Mouse (Mus musculus) liver, embryonic 15.5 days (tissue): ENCODE data around the gene Olfr96. TPM values are rescaled to one million over a fixed set of nuclear protein-coding genes. Genes with fewer than 3 reads are reported as not detected.

Source experiments
- ATAC-seq: fragments of 200-750 bp; cut with Nextera tagmentation; 2 replicates; pipeline ENCODE4 v1.8.0; 2017; ENCODE audit warnings: moderate number of reproducible peaks, mild to moderate bottlenecking, moderate library complexity; ENCODE audit not compliant: insufficient read depth
- H3K27ac ChIP-seq: fragments of 300-500 bp; sonication (generic); replicated peaks from 2 replicates; pipeline ENCODE4 v1.5.1; 2015; ENCODE audit warnings: mild to moderate bottlenecking, inconsistent platforms
- H3K27me3 ChIP-seq: fragments of 300-500 bp; sonication (generic); 2 replicates; pipeline ENCODE4 v1.6.1; 2015; ENCODE audit warnings: mild to moderate bottlenecking, inconsistent platforms
- H3K36me3 ChIP-seq: fragments of 300-500 bp; sonication (generic); replicated peaks from 2 replicates; pipeline ENCODE4 v1.6.1; 2015; ENCODE audit warnings: moderate library complexity, mild to moderate bottlenecking, inconsistent platforms
- H3K4me1 ChIP-seq: fragments of 300-500 bp; sonication (generic); replicated peaks from 2 replicates; pipeline ENCODE4 v1.6.1; 2015; ENCODE audit warnings: inconsistent platforms
- H3K4me2 ChIP-seq: fragments of 300-500 bp; sonication (generic); 2 replicates; pipeline ENCODE4 v1.6.1; 2015; ENCODE audit warnings: moderate library complexity, mild to moderate bottlenecking, inconsistent platforms
- H3K4me3 ChIP-seq: fragments of 300-500 bp; sonication (generic); replicated peaks from 2 replicates; pipeline ENCODE4 v1.5.1; 2015; ENCODE audit warnings: mild to moderate bottlenecking, inconsistent platforms
- H3K9ac ChIP-seq: fragments of 300-500 bp; sonication (generic); 2 replicates; pipeline ENCODE4 v1.6.1; 2015; ENCODE audit warnings: moderate library complexity, mild to moderate bottlenecking, inconsistent platforms
- H3K9me3 ChIP-seq: fragments of 300-500 bp; sonication (generic); replicated peaks from 2 replicates; pipeline ENCODE4 v1.6.1; 2016; ENCODE audit warnings: inconsistent platforms
- WGBS: fragments of 180-500 bp; shearing (Covaris S2); methylation state at CpG from one replicate; pipeline ENCODE4 v1.1.7; 2015; ENCODE audit warnings: mixed read lengths; ENCODE audit not compliant: insufficient replicate concordance; 5-methylcytosine and 5-hydroxymethylcytosine counted together
- polyA plus RNA-seq: library from polyadenylated mRNA; unstranded; fragments of >200 nt; fragmentation: Nextera tagmentation; extraction: Ambion mirVana; gene quantifications from 2 replicates; pipeline ENCODE4 v1.2.1, GENCODE M21; 2015

The Olfr96 gene
- polyA plus RNA-seq, 1 experiment from 2014 or later = not detected

DNA sequence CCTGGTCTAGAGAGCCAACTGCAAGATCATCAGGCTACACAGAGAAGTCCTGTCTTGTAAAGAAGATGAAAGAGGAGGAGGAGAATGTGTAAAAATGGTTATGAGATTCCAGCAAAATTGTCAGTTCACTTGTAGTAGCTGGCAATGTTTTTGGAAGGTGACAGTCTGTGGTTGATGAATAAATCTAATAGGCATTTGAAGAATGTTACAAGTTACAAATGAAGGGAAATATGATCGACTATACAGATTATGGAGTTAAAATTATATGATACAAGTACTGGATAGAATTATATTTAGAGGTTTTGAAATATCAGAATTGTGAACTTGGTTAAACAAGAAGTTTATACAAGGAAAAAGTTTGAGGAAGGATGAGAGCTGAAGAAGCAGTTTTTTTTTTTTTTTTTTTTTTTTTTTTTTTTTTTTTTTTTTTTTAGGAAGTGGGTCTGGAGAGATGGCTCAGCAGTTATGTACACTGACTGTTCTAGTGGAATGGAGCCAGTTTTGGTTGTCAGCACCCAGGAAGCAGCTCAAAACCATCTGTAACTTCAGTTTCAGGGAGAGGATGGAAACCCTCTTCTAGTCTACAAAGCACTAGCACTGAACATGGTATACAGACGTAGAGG lies 55.8 kb downstream of the Olfr96 start:
- H3K4me3 ChIP-seq = no peak overlapping the region
- no peaks in the 10 kb centered on the region for H3K36me3 ChIP-seq

More for the DNA sequence above, 55.8 kb downstream of the Olfr96 start:
- H3K9me3 ChIP-seq = no peaks in the 10 kb centered on the region
- 55% methylated on average over 2 of the region's 2 CpGs for WGBS
- ATAC-seq = no peak
- no peaks in the 10 kb centered on the region for H3K27me3 ChIP-seq
- H3K27ac ChIP-seq = no peak overlapping the region
- no peak overlapping the region for H3K9ac ChIP-seq
- H3K4me2 ChIP-seq = no peak overlapping the region
- no peaks in the 10 kb centered on the region; the same call in 1 of the 2 replicates for H3K4me1 ChIP-seq

Other genes starting within 250 kb of the Olfr96 start
- gene 2410137M14Rik, start 238.9 kb upstream of the Olfr96 start, polyA plus RNA-seq = not detected in 2 replicates
- not detected in 2 replicates for gene H2-M5, start 230.6 kb upstream of the Olfr96 start, polyA plus RNA-seq
- 3.2 and 3.8 TPM in 2 replicates for gene Zfp57, start 219.0 kb upstream of the Olfr96 start, polyA plus RNA-seq
- not detected in 2 replicates for gene Mog, start 196.7 kb upstream of the Olfr96 start, polyA plus RNA-seq
- 0.25 and 0.66 TPM in 2 replicates for gene Gabbr1, start 174.2 kb upstream of the Olfr96 start, polyA plus RNA-seq
- not detected in 2 replicates for gene Olfr90, start 131.6 kb upstream of the Olfr96 start, polyA plus RNA-seq
- gene Olfr91, start 121.9 kb upstream of the Olfr96 start, polyA plus RNA-seq = not detected in 2 replicates
- not detected in 2 replicates for gene Olfr92, start 100.1 kb upstream of the Olfr96 start, polyA plus RNA-seq
- gene Olfr93, start 58.7 kb upstream of the Olfr96 start, polyA plus RNA-seq = not detected in 2 replicates
- gene Ubd, start 26.3 kb upstream of the Olfr96 start, polyA plus RNA-seq = not detected in 2 replicates
- not detected in 2 replicates for gene Olfr94, start 19.2 kb upstream of the Olfr96 start, polyA plus RNA-seq
- gene Olfr95, start 7.0 kb upstream of the Olfr96 start, polyA plus RNA-seq = not detected in 2 replicates
- gene Olfr97, start 17.2 kb downstream of the Olfr96 start, polyA plus RNA-seq = not detected in 2 replicates
- gene Olfr98, start 43.6 kb downstream of the Olfr96 start, polyA plus RNA-seq = not detected in 2 replicates
- 2.0 TPM in 2 replicates for gene H2-M3, start 50.1 kb downstream of the Olfr96 start, polyA plus RNA-seq
- gene Olfr99, start 63.3 kb downstream of the Olfr96 start, polyA plus RNA-seq = not detected in 2 replicates
- gene Olfr101, start 84.2 kb downstream of the Olfr96 start, polyA plus RNA-seq = not detected in 2 replicates
- not detected in 2 replicates for gene Olfr102, start 96.9 kb downstream of the Olfr96 start, polyA plus RNA-seq
- gene Olfr103, start 119.6 kb downstream of the Olfr96 start, polyA plus RNA-seq = not detected in 2 replicates
- gene Olfr104-ps, start 139.4 kb downstream of the Olfr96 start, polyA plus RNA-seq = not detected in 2 replicates
- gene Olfr105-ps, start 158.9 kb downstream of the Olfr96 start, polyA plus RNA-seq = not detected in 2 replicates
- not detected in 2 replicates for gene Olfr106-ps, start 170.2 kb downstream of the Olfr96 start, polyA plus RNA-seq
- gene Olfr107, start 179.1 kb downstream of the Olfr96 start, polyA plus RNA-seq = not detected in 2 replicates
- gene Olfr108, start 225.3 kb downstream of the Olfr96 start, polyA plus RNA-seq = not detected in 2 replicates
- not detected in 2 replicates for gene Olfr109, start 238.8 kb downstream of the Olfr96 start, polyA plus RNA-seq